Mouse (Mus musculus) cerebellum, adult 2 months (tissue): ENCODE data around the gene Lrmda.

Source experiments
- CTCF ChIP-seq: fragments of 200-500 bp; IDR thresholded peaks from 2 replicates; pipeline ENCODE4 v1.5.1; 2011; ENCODE audit warnings: low read depth, mild to moderate bottlenecking, control low read depth, low read length, moderate library complexity, borderline replicate concordance; ENCODE audit not compliant: insufficient read depth
- POLR2A ChIP-seq: fragments of 200-500 bp; IDR thresholded peaks from 2 replicates; pipeline ENCODE4 v1.6.1; 2011; ENCODE audit warnings: low read length, control low read depth, borderline replicate concordance; ENCODE audit not compliant: insufficient read depth

DNA sequence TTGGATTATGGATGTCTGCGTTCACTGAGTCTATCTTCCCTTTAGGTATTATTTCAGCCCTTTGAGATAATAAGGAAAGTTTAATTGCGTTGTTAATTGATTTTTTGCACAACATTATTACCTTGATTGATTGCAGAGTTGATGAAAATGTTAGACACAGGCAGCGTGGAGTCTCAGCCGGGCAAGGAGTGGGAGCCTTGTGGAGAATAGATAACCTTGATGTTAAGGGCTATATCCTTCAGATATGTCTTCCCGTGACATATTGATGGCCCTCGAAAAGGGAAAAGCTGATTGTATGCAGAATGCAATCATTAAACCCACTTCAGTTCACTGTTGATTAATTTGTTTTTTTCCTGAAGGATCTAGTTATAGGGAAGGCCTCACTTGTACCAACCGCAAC lies 1021.5 kb downstream of the Lrmda start:
- TF ChIP-seq CTCF (no peak), POLR2A (no peak)
